Mouse (Mus musculus) CH12.LX (cell line): Measurements from ENCODE around the gene Mrps35. TPM values are rescaled to one million over a fixed set of nuclear protein-coding genes. Genes with fewer than 3 reads are reported as not detected.

Source experiments
- DNase-seq: peaks from one replicate; pipeline ENCODE4 v3.0.0-alpha.2; 2013; ENCODE audit errors: extremely low read depth
- H3K27ac ChIP-seq: 2 replicates; pipeline ENCODE4 v1.5.1; 2012; ENCODE audit warnings: low read depth, mild to moderate bottlenecking, control low read depth, moderate library complexity; ENCODE audit not compliant: insufficient read depth
- H3K27me3 ChIP-seq: replicated peaks from 2 replicates; pipeline ENCODE3; 2012; ENCODE audit warnings: inconsistent platforms
- H3K36me3 ChIP-seq, 2 experiments: replicated peaks in 1 of 2; 2 replicates each; pipeline versions ENCODE3 to v1.6.1; 2012; ENCODE audit warnings: inconsistent platforms in 1 of 2, low read length in 1 of 2, mild to moderate bottlenecking in 1 of 2, mixed read lengths in 1 of 2, moderate library complexity in 1 of 2; ENCODE audit not compliant: control insufficient read depth in 1 of 2, insufficient read depth in 1 of 2
- H3K4me1 ChIP-seq, 2 experiments: 2 replicates each; pipeline ENCODE4 v1.6.1; 2012; ENCODE audit warnings: inconsistent platforms in 1 of 2, moderate library complexity in 1 of 2; ENCODE audit not compliant: insufficient read depth in 2 of 2, control insufficient read depth in 1 of 2
- H3K4me2 ChIP-seq: 2 replicates; pipeline ENCODE4 v1.6.1; 2012; ENCODE audit warnings: low read depth, mild to moderate bottlenecking, control low read depth; ENCODE audit not compliant: poor library complexity, insufficient read depth, severe bottlenecking
- H3K4me3 ChIP-seq, 3 experiments: fragments of 150-350 bp in 1 of 3; sonication (generic) in 1 of 3; replicated peaks in 1 of 3; 2 replicates each; pipeline versions ENCODE3 to v1.5.1; 2011 to 2012; ENCODE audit warnings: low read depth in 2 of 3, low read length in 2 of 3, mild to moderate bottlenecking in 2 of 3, moderate library complexity in 2 of 3, control low read depth in 1 of 3, improper control_type of control experiment in 1 of 3, inconsistent platforms in 1 of 3, mixed read lengths in 1 of 3; ENCODE audit not compliant: poor library complexity in 1 of 3
- H3K79me2 ChIP-seq: replicated peaks from 2 replicates; pipeline ENCODE4 v1.6.1; 2012; ENCODE audit warnings: mild to moderate bottlenecking, moderate library complexity; ENCODE audit not compliant: control insufficient read depth, poor library complexity, insufficient read depth, severe bottlenecking; ENCODE audit errors: extremely low read depth
- H3K9ac ChIP-seq: 2 replicates; pipeline ENCODE4 v1.6.1; 2012; ENCODE audit warnings: low read depth, mild to moderate bottlenecking, control low read depth, moderate library complexity; ENCODE audit not compliant: insufficient read depth
- H3K9me3 ChIP-seq: replicated peaks from 2 replicates; pipeline ENCODE3; 2012; ENCODE audit warnings: low read length, inconsistent platforms, mixed read lengths
- BHLHE40 ChIP-seq: IDR thresholded peaks from 2 replicates; pipeline ENCODE4 v1.6.1; 2011; ENCODE audit warnings: mild to moderate bottlenecking, low read depth, low read length, improper control_type of control experiment
- CHD2 ChIP-seq: IDR thresholded peaks from 2 replicates; pipeline ENCODE4 v1.6.1; 2011; ENCODE audit warnings: low read length, improper control_type of control experiment
- CTCF ChIP-seq, 2 experiments: IDR thresholded peaks in 1 of 2; conservative IDR thresholded peaks in 1 of 2; 2 replicates each; pipeline ENCODE4 v1.5.1; 2011 to 2012; ENCODE audit warnings: low read depth in 2 of 2, low read length in 2 of 2, improper control_type of control experiment in 1 of 2, inconsistent platforms in 1 of 2, mild to moderate bottlenecking in 1 of 2, moderate library complexity in 1 of 2
- ELF1 ChIP-seq: IDR thresholded peaks from 2 replicates; pipeline ENCODE4 v1.6.1; 2014; ENCODE audit warnings: low read depth, mild to moderate bottlenecking, inconsistent platforms, low read length, improper control_type of control experiment
- ETS1 ChIP-seq: conservative IDR thresholded peaks from 2 replicates; pipeline ENCODE4 v1.6.1; 2012; ENCODE audit warnings: low read depth, mild to moderate bottlenecking, inconsistent platforms, low read length, improper control_type of control experiment, moderate library complexity
- IRF4 ChIP-seq: IDR thresholded peaks from 2 replicates; pipeline ENCODE4 v1.6.1; 2014; ENCODE audit warnings: low read depth, mild to moderate bottlenecking, inconsistent platforms, low read length, improper control_type of control experiment
- JUN ChIP-seq: IDR thresholded peaks from 2 replicates; pipeline ENCODE4 v1.6.1; 2011; ENCODE audit warnings: low read depth, mild to moderate bottlenecking, low read length, improper control_type of control experiment, moderate library complexity; ENCODE audit not compliant: insufficient read depth
- JUND ChIP-seq: conservative IDR thresholded peaks from 2 replicates; pipeline ENCODE4 v1.6.1; 2011; ENCODE audit warnings: low read depth, low read length, improper control_type of control experiment
- MAZ ChIP-seq: IDR thresholded peaks from 2 replicates; pipeline ENCODE4 v1.6.1; 2012; ENCODE audit warnings: low read depth, mild to moderate bottlenecking, inconsistent platforms, low read length, improper control_type of control experiment, moderate library complexity
- MYC ChIP-seq: IDR thresholded peaks from 2 replicates; pipeline ENCODE4 v1.6.1; 2011; ENCODE audit warnings: low read depth, mild to moderate bottlenecking, improper control_type of control experiment, low read length
- NELFE ChIP-seq: IDR thresholded peaks from 2 replicates; pipeline ENCODE4 v1.6.1; 2011; ENCODE audit warnings: low read depth, low read length, improper control_type of control experiment
- PAX5 ChIP-seq: IDR thresholded peaks from 2 replicates; pipeline ENCODE4 v1.6.1; 2012; ENCODE audit warnings: low read length, inconsistent platforms, mixed read lengths
- POLR2A ChIP-seq: IDR thresholded peaks from 2 replicates; pipeline ENCODE4 v1.6.1; 2011; ENCODE audit warnings: low read depth, mild to moderate bottlenecking, improper control_type of control experiment, low read length
- RAD21 ChIP-seq: IDR thresholded peaks from 2 replicates; pipeline ENCODE4 v1.6.1; 2011; ENCODE audit warnings: low read depth, mild to moderate bottlenecking, low read length, improper control_type of control experiment, moderate library complexity
- RCOR1 ChIP-seq: conservative IDR thresholded peaks from 2 replicates; pipeline ENCODE4 v1.6.1; 2012; ENCODE audit warnings: low read depth, mild to moderate bottlenecking, inconsistent platforms, low read length, improper control_type of control experiment
- SMC3 ChIP-seq: IDR thresholded peaks from 2 replicates; pipeline ENCODE4 v1.6.1; 2011; ENCODE audit warnings: low read depth, low read length, improper control_type of control experiment
- TBP ChIP-seq: conservative IDR thresholded peaks from 2 replicates; pipeline ENCODE4 v1.6.1; 2011; ENCODE audit warnings: low read depth, low read length, improper control_type of control experiment
- USF1 ChIP-seq: IDR thresholded peaks from 2 replicates; pipeline ENCODE4 v1.6.1; 2014; ENCODE audit warnings: low read depth, mild to moderate bottlenecking, inconsistent platforms, low read length, improper control_type of control experiment
- USF2 ChIP-seq: conservative IDR thresholded peaks from 2 replicates; pipeline ENCODE4 v1.6.1; 2011; ENCODE audit warnings: low read depth, low read length, improper control_type of control experiment
- ZC3H11A ChIP-seq: IDR thresholded peaks from 2 replicates; pipeline ENCODE4 v1.6.1; 2012; ENCODE audit warnings: low read depth, mild to moderate bottlenecking, inconsistent platforms, low read length, improper control_type of control experiment
- ZKSCAN1 ChIP-seq: IDR thresholded peaks from 2 replicates; pipeline ENCODE4 v1.6.1; 2012; ENCODE audit warnings: low read depth, inconsistent platforms, low read length, improper control_type of control experiment, borderline replicate concordance
- ZMIZ1 ChIP-seq: IDR thresholded peaks from 2 replicates; pipeline ENCODE4 v1.6.1; 2012; ENCODE audit warnings: low read depth, mild to moderate bottlenecking, inconsistent platforms, low read length, improper control_type of control experiment
- dilution Hi-C: fragments of 300-500 bp; cut with MboI; formaldehyde crosslinking; loops from 2 replicates; pipeline ENCODE4 v1.14.3; 2020; ENCODE audit warnings: low sequenced_read_pairs; ENCODE audit not compliant: extremely low pct_unique_long_range_greater_than_20kb, extremely low pct_ligation_motif_present
- in situ Hi-C: fragments of 300-500 bp; cut with MboI; formaldehyde crosslinking; loops from 3 replicates; pipeline ENCODE4 v1.14.3; 2019; ENCODE audit warnings: low sequenced_read_pairs, low pct_ligation_motif_present, low pct_unique_long_range_greater_than_20kb, mixed read lengths
- polyA plus RNA-seq: library from polyadenylated mRNA; unstranded; fragments of >175 nt; gene quantifications from 2 replicates; pipeline ENCODE4 v1.2.1, GENCODE M21; 2012; ENCODE audit warnings: low read depth; ENCODE audit not compliant: insufficient read length
- total RNA-seq, 2 experiments: library from RNA; depleted of rRNA; stranded (reverse); fragments of 300-350 nt in 1 of 2; fragments of >200 nt in 1 of 2; gene quantifications; 2 replicates each; pipeline ENCODE4 v1.2.3; 2012 to 2014

Mrps35 gene
- total and polyA plus RNA-seq, 3 experiments, result 36.6 to 141 (median 84.2) TPM

- no peak for TF ChIP-seq USF1
- TF ChIP-seq, all 38 proteins: peak for 19
Measured at GRCm38 (mm10) chr6:147091136-147092120, 48.9 kb downstream of the Mrps35 start, which contains the start of gene Klhl42 (continued).

- H3K27me3 ChIP-seq, result no peaks in the 10 kb centered on the region
- DNase-seq, result no peak
- peaks cover 49% of the 10 kb centered on the region for H3K79me2 ChIP-seq
- peak overlapping the region; percentile 92 to 97 (median 97) for H3K4me3 ChIP-seq
- peak overlapping the region; percentile 88 for H3K27ac ChIP-seq
- H3K9me3 ChIP-seq, result no peaks in the 10 kb centered on the region
- peak overlapping the region; percentile 67 for H3K9ac ChIP-seq
- peaks cover 8 to 42% of the 10 kb centered on the region in 2 experiments; a peak in 3 of 4 replicates for H3K4me1 ChIP-seq
- dilution Hi-C loops, result no loop called here
- in situ Hi-C loops, result loop anchor here (5.0 to 10.0 kb wide), 2 partner anchors 80 to 143 kb away; no protein-coding TSS in a partner anchor
- no peak for TF ChIP-seq MAZ
- TF ChIP-seq BHLHE40, result 0 out of 2 replicates have a peak, but pooled peaks have one; percentile 5
- TF ChIP-seq, all 38 proteins: peak for 1
- peaks cover 11 to 20% of the 10 kb centered on the region in 2 experiments for H3K36me3 ChIP-seq
- H3K4me2 ChIP-seq, result peak overlapping the region; percentile 51
Measured at GRCm38 (mm10) chr6:147092136-147092535, 49.6 kb downstream of the Mrps35 start.

DNA sequence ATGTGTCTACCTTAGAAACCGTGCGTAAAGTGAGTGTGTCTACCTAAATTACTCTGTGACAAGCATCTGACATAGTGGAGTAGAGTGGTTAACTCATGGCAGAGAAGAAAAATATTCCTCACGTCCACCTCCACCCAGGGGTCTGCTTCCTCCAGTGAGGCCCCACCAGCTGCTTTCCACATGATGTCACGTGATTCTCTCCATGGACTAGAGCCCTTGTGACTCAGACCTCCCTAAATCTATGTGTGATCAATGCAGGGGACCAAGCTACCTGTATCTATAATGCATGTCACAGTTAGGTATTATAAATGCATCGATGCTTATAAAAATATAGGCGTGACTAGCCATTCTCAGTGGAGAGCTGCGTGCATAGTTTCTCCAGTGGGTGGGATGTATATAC lies 52.2 kb downstream of the Mrps35 start:
- dilution Hi-C loops, result no loop called here

DNA sequence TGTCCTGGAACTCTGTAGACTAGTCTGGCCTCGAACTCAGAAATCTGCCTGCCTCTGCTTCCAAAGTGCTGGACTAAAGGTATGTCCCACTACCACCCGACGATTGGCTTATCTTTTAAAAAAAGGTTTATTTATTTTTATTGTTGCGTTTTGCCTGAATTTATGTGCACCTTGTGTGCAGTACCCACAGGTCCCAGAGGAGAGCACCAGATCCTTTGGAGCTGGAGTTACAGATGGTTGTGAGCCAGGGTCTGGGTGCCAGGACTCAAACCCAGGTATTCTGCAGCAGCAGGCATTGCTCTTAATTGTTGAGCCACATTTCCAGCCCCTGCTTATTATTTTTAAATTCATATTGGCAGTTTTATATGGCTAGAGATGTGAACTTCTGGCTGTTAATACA lies 53.5 kb downstream of the Mrps35 start:
- Histone ChIP-seq H3K27ac (no peak overlapping the region), H3K9me3 (no peaks in the 10 kb centered on the region), H3K79me2 (peaks cover 79% of the 10 kb centered on the region), H3K4me1 (peaks cover 14 to 70% of the 10 kb centered on the region in 2 experiments), H3K36me3 (peaks cover 21 to 43% of the 10 kb centered on the region in 2 experiments), H3K4me3 (no peak overlapping the region), H3K9ac (no peak overlapping the region), H3K4me2 (no peak overlapping the region), H3K27me3 (no peaks in the 10 kb centered on the region)
- no peak for DNase-seq
- TF ChIP-seq CTCF (conservative IDR thresholded peaks at IDR 0.05 in 1 of 2, IDR thresholded peaks at IDR 0.05 in 1 of 2; ENCODE audit: low read depth in 2 of 2, low read length in 2 of 2) (no peak; a peak in 1 of 4 replicates), POLR2A (no peak), MYC (no peak), ZC3H11A (no peak), PAX5 (no peak), IRF4 (no peak), NELFE (no peak), JUND (no peak), JUN (no peak), RCOR1 (no peak), ZKSCAN1 (no peak), TBP (no peak), SMC3 (no peak), USF2 (no peak)
- dilution Hi-C loops (no loop called here), in situ Hi-C loops (loop anchor here (10.0 kb wide), 1 partner anchor 139 kb away; no protein-coding TSS in a partner anchor)

More for the DNA sequence above, 52.2 kb downstream of the Mrps35 start:
- Histone ChIP-seq H3K36me3 (peaks cover 11 to 30% of the 10 kb centered on the region in 2 experiments), H3K79me2 (peaks cover 71% of the 10 kb centered on the region), H3K9me3 (no peaks in the 10 kb centered on the region), H3K27ac (no peak overlapping the region), H3K4me1 (peaks cover 18 to 69% of the 10 kb centered on the region in 2 experiments), H3K4me2 (peak overlapping the region; percentile 88), H3K9ac (peak overlapping the region; percentile 17; the same call in 1 of the 2 replicates), H3K27me3 (no peaks in the 10 kb centered on the region), H3K4me3 (peak overlapping the region; percentile 8 to 22 (median 12))
- DNase-seq, result no peak
- in situ Hi-C loops, result loop anchor here (5.0 to 10.0 kb wide), 2 partner anchors 82 to 140 kb away; no protein-coding TSS in a partner anchor
- TF ChIP-seq USF2, result 0 out of 2 replicates have a peak, but pooled peaks have one; percentile 42
- peak; percentile 16; the same call in 1 of the 2 replicates for TF ChIP-seq ETS1
- TF ChIP-seq CHD2, result no peak
- no peak for TF ChIP-seq ZMIZ1
- TF ChIP-seq RAD21, result no peak
- TF ChIP-seq USF1, result peak; percentile 62
- no peak for TF ChIP-seq ELF1
- peak; percentile 73 for TF ChIP-seq BHLHE40
